Mouse (Mus musculus): ENCODE results near the gene 2310007B03Rik. TPM values are rescaled to one million over a fixed set of nuclear protein-coding genes. Genes with fewer than 3 reads are reported as not detected.

The 2310007B03Rik gene
- total and polyA plus RNA-seq, 3 experiments = 0.05 TPM; not detected in 2

DNA sequence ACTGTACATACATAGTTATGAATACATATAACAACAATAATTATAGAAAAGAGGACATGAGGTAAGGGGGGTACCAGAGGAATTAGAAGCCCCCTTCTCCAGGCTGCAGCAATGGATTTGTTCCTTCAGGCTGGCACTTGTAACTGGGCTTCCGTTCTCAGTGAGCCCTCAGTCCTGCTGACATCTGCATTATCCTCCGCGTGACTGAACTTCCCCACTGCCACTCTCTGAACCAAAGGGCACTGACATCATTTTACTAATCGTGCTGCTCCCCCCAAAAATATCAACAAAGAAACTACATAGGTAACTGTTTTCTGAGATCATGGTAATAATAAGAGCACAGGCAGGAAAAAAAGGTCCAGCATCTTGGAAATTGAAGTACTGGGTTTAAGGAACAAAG, 41.9 kb downstream of the 2310007B03Rik start:
- no peak for ATAC-seq (ENCODE audit: extremely low read depth, insufficient number of reproducible peaks, low FRiP score, poor library complexity, severe bottlenecking)
- Histone ChIP-seq H3K4me1 (ENCODE audit: insufficient read depth, low read depth, low read length) (peaks cover 3% of the 10 kb centered on the region), H3K4me3 (ENCODE audit: low read depth, low read length) (no peak overlapping the region), H3K27me3 (ENCODE audit: insufficient read depth, low read length) (peaks cover 10% of the 10 kb centered on the region), H3K36me3 (replicated peaks) (no peaks in the 10 kb centered on the region), H3K9me3 (replicated peaks) (no peaks in the 10 kb centered on the region)
- DNase-seq (ENCODE audit: low spot score) = no peak
- TF ChIP-seq TAL1 (conservative IDR thresholded peaks at IDR 0.05; ENCODE audit: low read depth, low read length) (no peak), GATA1 (IDR thresholded peaks at IDR 0.05; ENCODE audit: borderline replicate concordance, low read length) (no peak), GATA2 (IDR thresholded peaks at IDR 0.05; ENCODE audit: borderline replicate concordance, low read depth, low read length) (no peak), POLR2AphosphoS5 (IDR thresholded peaks at IDR 0.05; ENCODE audit: insufficient replicate concordance, low read depth, low read length) (no peak), CTCF (IDR thresholded peaks at IDR 0.05; ENCODE audit: low read depth, low read length) (no peak)

DNA sequence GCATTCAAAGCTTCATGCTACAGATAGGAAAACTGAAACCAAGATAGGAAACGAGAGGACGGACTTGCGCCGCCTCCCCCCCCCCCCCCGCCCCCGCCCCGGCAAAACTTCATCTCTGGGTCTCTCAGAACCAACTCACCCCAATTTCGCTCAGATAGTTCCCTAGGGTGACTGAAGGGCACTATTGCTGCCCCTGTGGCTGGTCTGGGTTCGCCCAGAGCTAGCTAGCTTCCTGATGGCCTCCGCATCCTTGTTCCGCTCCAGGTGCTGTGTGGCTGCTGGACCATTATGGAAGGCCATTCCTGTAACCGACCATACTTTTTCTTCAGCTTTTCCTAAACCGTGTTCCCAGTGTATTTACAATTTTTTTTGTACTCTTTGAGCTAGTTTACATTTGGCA, 45.3 kb downstream of the 2310007B03Rik start:
- Histone ChIP-seq H3K4me3 (ENCODE audit: low read depth, low read length) (no peak overlapping the region), H3K9me3 (replicated peaks) (no peaks in the 10 kb centered on the region), H3K4me1 (ENCODE audit: insufficient read depth, low read depth, low read length) (peaks cover 3% of the 10 kb centered on the region), H3K27me3 (ENCODE audit: insufficient read depth, low read length) (peaks cover 10% of the 10 kb centered on the region), H3K36me3 (replicated peaks) (no peaks in the 10 kb centered on the region)
- TF ChIP-seq POLR2AphosphoS5 (IDR thresholded peaks at IDR 0.05; ENCODE audit: insufficient replicate concordance, low read depth, low read length) = no peak
- no peak for TF ChIP-seq GATA1 (IDR thresholded peaks at IDR 0.05; ENCODE audit: borderline replicate concordance, low read length)
- no peak for TF ChIP-seq CTCF (IDR thresholded peaks at IDR 0.05; ENCODE audit: low read depth, low read length)
- no peak for TF ChIP-seq GATA2 (IDR thresholded peaks at IDR 0.05; ENCODE audit: borderline replicate concordance, low read depth, low read length)
- TF ChIP-seq TAL1 (conservative IDR thresholded peaks at IDR 0.05; ENCODE audit: low read depth, low read length) = no peak
- ATAC-seq (ENCODE audit: extremely low read depth, insufficient number of reproducible peaks, low FRiP score, poor library complexity, severe bottlenecking) (no peak), DNase-seq (ENCODE audit: low spot score) (no peak)

DNA sequence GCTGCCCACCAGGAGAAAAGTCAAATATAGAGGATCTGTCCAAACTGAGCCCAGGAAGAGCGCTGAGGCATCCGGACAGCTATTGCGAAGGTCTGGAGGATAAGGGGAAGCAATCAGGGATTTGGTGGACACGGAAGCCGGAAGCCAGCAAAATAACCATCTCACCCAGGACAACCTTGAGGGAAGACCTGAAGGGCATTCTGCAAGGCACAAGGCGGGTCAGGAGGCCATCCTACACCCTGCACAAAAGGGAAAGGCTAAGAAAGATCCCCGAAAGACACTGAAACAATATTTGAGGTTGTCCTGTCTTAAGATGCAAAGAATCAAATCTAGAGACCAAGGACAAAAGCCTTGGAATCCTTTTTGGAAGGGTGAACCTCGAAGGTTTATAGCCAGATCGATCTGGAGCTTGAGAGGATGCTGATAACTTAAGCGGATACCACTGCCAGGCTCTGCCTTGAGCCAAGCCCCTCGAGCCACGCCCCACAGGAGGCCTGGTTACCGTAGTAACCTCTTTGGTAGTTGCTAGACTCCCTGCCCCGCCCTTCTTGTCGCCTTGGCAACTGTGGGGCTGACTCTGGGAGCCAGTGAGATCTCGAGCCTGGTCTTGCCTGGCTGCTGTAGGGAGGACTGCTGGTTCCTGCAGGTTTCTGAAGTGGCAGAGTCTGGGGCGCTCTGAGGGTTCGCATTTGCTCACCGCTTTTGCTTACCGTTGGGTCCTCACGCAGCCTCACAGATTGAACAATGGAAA, 45.9 kb downstream of the 2310007B03Rik start:
- no peaks in the 10 kb centered on the region for H3K36me3 ChIP-seq (replicated peaks)
- H3K4me1 ChIP-seq (ENCODE audit: insufficient read depth, low read depth, low read length) = peaks cover 3% of the 10 kb centered on the region
- TF ChIP-seq CTCF (IDR thresholded peaks at IDR 0.05; ENCODE audit: low read depth, low read length) (no peak), GATA1 (IDR thresholded peaks at IDR 0.05; ENCODE audit: borderline replicate concordance, low read length) (no peak), GATA2 (IDR thresholded peaks at IDR 0.05; ENCODE audit: borderline replicate concordance, low read depth, low read length) (no peak), POLR2AphosphoS5 (IDR thresholded peaks at IDR 0.05; ENCODE audit: insufficient replicate concordance, low read depth, low read length) (no peak), TAL1 (conservative IDR thresholded peaks at IDR 0.05; ENCODE audit: low read depth, low read length) (no peak)
- DNase-seq (ENCODE audit: low spot score) = no peak
- ATAC-seq (ENCODE audit: extremely low read depth, insufficient number of reproducible peaks, low FRiP score, poor library complexity, severe bottlenecking) = peak; percentile 40; the same call in 1 of the 2 replicates
- H3K9me3 ChIP-seq (replicated peaks) = no peaks in the 10 kb centered on the region
- H3K27me3 ChIP-seq (ENCODE audit: insufficient read depth, low read length) = peaks cover 10% of the 10 kb centered on the region
- H3K4me3 ChIP-seq (ENCODE audit: low read depth, low read length) = no peak overlapping the region

GRCm38 (mm10) chr1:93102700-93103099, 58.0 kb downstream of the 2310007B03Rik start:
- no peak overlapping the region for H3K4me3 ChIP-seq (ENCODE audit: low read depth, low read length)
- ATAC-seq (ENCODE audit: extremely low read depth, insufficient number of reproducible peaks, low FRiP score, poor library complexity, severe bottlenecking) = no peak

DNA sequence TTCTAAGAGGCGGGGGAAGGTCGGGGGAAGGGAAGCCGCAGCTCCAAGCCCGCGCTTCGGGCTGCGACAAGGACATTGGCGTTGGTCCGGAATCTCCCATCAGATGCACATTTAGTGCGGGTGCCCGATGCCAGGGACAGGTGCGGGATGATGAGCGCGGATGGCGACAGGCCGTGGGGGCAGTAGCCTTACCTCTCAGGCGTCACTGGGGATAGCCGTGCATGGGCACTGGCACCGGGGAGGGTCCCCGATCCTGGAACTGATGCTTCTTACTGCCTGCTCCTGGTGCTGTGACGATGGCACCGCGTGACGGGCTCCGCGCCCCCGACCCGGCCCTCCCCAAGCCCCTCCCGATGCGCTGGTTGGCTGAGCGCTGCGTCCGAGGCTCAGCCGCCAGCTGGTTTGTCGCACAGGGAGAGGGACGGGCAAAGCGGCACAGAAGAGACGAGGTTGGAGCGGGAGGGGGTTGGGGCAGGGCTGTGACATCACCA, 59.1 kb downstream of the 2310007B03Rik start, which contains the start of gene Kif1a:
TSS of gene Kif1a (minus strand) at position 381 of the 491 bp plus-strand sequence.
- ATAC-seq (ENCODE audit: extremely low read depth, insufficient number of reproducible peaks, low FRiP score, poor library complexity, severe bottlenecking) (no peak), DNase-seq (ENCODE audit: low spot score) (no peak)
- peaks cover 31% of the 10 kb centered on the region for H3K27me3 ChIP-seq (ENCODE audit: insufficient read depth, low read length)
- H3K9me3 ChIP-seq (replicated peaks) = no peaks in the 10 kb centered on the region
- no peak within 1 kb of the TSS for H3K4me3 ChIP-seq (ENCODE audit: low read depth, low read length)
- no peaks in the 10 kb centered on the region for H3K4me1 ChIP-seq (ENCODE audit: insufficient read depth, low read depth, low read length)
- TF ChIP-seq CTCF (IDR thresholded peaks at IDR 0.05; ENCODE audit: low read depth, low read length) (no peak), GATA2 (IDR thresholded peaks at IDR 0.05; ENCODE audit: borderline replicate concordance, low read depth, low read length) (no peak), TAL1 (conservative IDR thresholded peaks at IDR 0.05; ENCODE audit: low read depth, low read length) (no peak), GATA1 (IDR thresholded peaks at IDR 0.05; ENCODE audit: borderline replicate concordance, low read length) (no peak), POLR2AphosphoS5 (IDR thresholded peaks at IDR 0.05; ENCODE audit: insufficient replicate concordance, low read depth, low read length) (no peak)
- no peaks in the 10 kb centered on the region for H3K36me3 ChIP-seq (replicated peaks)

More at GRCm38 (mm10) chr1:93102700-93103099, 58.0 kb downstream of the 2310007B03Rik start:
- no peaks in the 10 kb centered on the region for H3K9me3 ChIP-seq (replicated peaks)
- H3K36me3 ChIP-seq (replicated peaks) = no peaks in the 10 kb centered on the region
- H3K4me1 ChIP-seq (ENCODE audit: insufficient read depth, low read depth, low read length) = no peaks in the 10 kb centered on the region
- no peak for TF ChIP-seq GATA1 (IDR thresholded peaks at IDR 0.05; ENCODE audit: borderline replicate concordance, low read length)
- no peak for TF ChIP-seq TAL1 (conservative IDR thresholded peaks at IDR 0.05; ENCODE audit: low read depth, low read length)
- TF ChIP-seq CTCF (IDR thresholded peaks at IDR 0.05; ENCODE audit: low read depth, low read length) = no peak
- no peak for TF ChIP-seq GATA2 (IDR thresholded peaks at IDR 0.05; ENCODE audit: borderline replicate concordance, low read depth, low read length)
- no peak for TF ChIP-seq POLR2AphosphoS5 (IDR thresholded peaks at IDR 0.05; ENCODE audit: insufficient replicate concordance, low read depth, low read length)
- DNase-seq (ENCODE audit: low spot score) = no peak
- peaks cover 31% of the 10 kb centered on the region for H3K27me3 ChIP-seq (ENCODE audit: insufficient read depth, low read length)

Other genes with a start within 250 kb of the 2310007B03Rik start
- gene Capn10, start 226.6 kb downstream of the 2310007B03Rik start, total RNA-seq (2014; fragmentation: Nextera tagmentation) = 3.3 and 13.2 TPM in 2 replicates
- 22.3 and 25.6 TPM in 2 replicates for gene Capn10, start 226.6 kb downstream of the 2310007B03Rik start, total RNA-seq (2017)
- 25.0 and 27.9 TPM in 2 replicates for gene Capn10, start 226.6 kb downstream of the 2310007B03Rik start, polyA plus RNA-seq (2012)
- 0.24 and 0.38 TPM in 2 replicates for gene Gpr35, start 210.1 kb downstream of the 2310007B03Rik start, total RNA-seq (2014; fragmentation: Nextera tagmentation)
- gene Gpr35, start 210.1 kb downstream of the 2310007B03Rik start, total RNA-seq (2017) = 0.64 and 0.93 TPM in 2 replicates
- 0.03 and 0.07 TPM in 2 replicates for gene Gpr35, start 210.1 kb downstream of the 2310007B03Rik start, polyA plus RNA-seq (2012)
- not detected in 2 replicates for gene Aqp12, start 154.6 kb downstream of the 2310007B03Rik start, total RNA-seq (2014; fragmentation: Nextera tagmentation)
- gene Aqp12, start 154.6 kb downstream of the 2310007B03Rik start, total RNA-seq (2017) = not detected in 2 replicates
- gene Aqp12, start 154.6 kb downstream of the 2310007B03Rik start, polyA plus RNA-seq (2012) = not detected in 2 replicates
- gene Kif1a, start 59.0 kb downstream of the 2310007B03Rik start, total RNA-seq (2014; fragmentation: Nextera tagmentation) = not detected in 2 replicates
- 0.05 and 0.06 TPM in 2 replicates for gene Kif1a, start 59.0 kb downstream of the 2310007B03Rik start, total RNA-seq (2017)
- gene Kif1a, start 59.0 kb downstream of the 2310007B03Rik start, polyA plus RNA-seq (2012) = under 0.01 TPM in 1 of 2 replicates, not detected in the other
- not detected in 2 replicates for gene Agxt, start 25.7 kb downstream of the 2310007B03Rik start, total RNA-seq (2014; fragmentation: Nextera tagmentation)
- not detected in 2 replicates for gene Agxt, start 25.7 kb downstream of the 2310007B03Rik start, total RNA-seq (2017)
- gene Agxt, start 25.7 kb downstream of the 2310007B03Rik start, polyA plus RNA-seq (2012) = not detected in 2 replicates
- gene Crocc2, start 7.8 kb upstream of the 2310007B03Rik start, total RNA-seq (2014; fragmentation: Nextera tagmentation) = not detected in 2 replicates
- gene Crocc2, start 7.8 kb upstream of the 2310007B03Rik start, total RNA-seq (2017) = 0.06 and 0.11 TPM in 2 replicates
- not detected in 2 replicates for gene Crocc2, start 7.8 kb upstream of the 2310007B03Rik start, polyA plus RNA-seq (2012)
- gene Sned1, start 74.9 kb upstream of the 2310007B03Rik start, total RNA-seq (2014; fragmentation: Nextera tagmentation) = not detected in 2 replicates
- gene Sned1, start 74.9 kb upstream of the 2310007B03Rik start, total RNA-seq (2017) = 0.06 and 0.22 TPM in 2 replicates
- gene Sned1, start 74.9 kb upstream of the 2310007B03Rik start, polyA plus RNA-seq (2012) = not detected in 2 replicates
- 20.2 and 25.5 TPM in 2 replicates for gene Mterf4, start 145.0 kb upstream of the 2310007B03Rik start, total RNA-seq (2014; fragmentation: Nextera tagmentation)
- gene Mterf4, start 145.0 kb upstream of the 2310007B03Rik start, total RNA-seq (2017) = 58.2 and 60.5 TPM in 2 replicates
- gene Mterf4, start 145.0 kb upstream of the 2310007B03Rik start, polyA plus RNA-seq (2012) = 4.4 and 5.0 TPM in 2 replicates
- gene Ppp1r7, start 181.9 kb upstream of the 2310007B03Rik start, total RNA-seq (2014; fragmentation: Nextera tagmentation) = 69.0 and 101 TPM in 2 replicates
- 31.2 and 37.2 TPM in 2 replicates for gene Ppp1r7, start 181.9 kb upstream of the 2310007B03Rik start, total RNA-seq (2017)
- 28.4 and 42.3 TPM in 2 replicates for gene Ppp1r7, start 181.9 kb upstream of the 2310007B03Rik start, polyA plus RNA-seq (2012)
- 23.8 and 25.1 TPM in 2 replicates for gene Pask, start 182.5 kb upstream of the 2310007B03Rik start, total RNA-seq (2014; fragmentation: Nextera tagmentation)
- 24.6 and 29.6 TPM in 2 replicates for gene Pask, start 182.5 kb upstream of the 2310007B03Rik start, total RNA-seq (2017)
- gene Pask, start 182.5 kb upstream of the 2310007B03Rik start, polyA plus RNA-seq (2012) = 6.0 and 10.0 TPM in 2 replicates
- not detected in 2 replicates for gene Ano7, start 213.0 kb upstream of the 2310007B03Rik start, total RNA-seq (2014; fragmentation: Nextera tagmentation)
- 0.11 TPM in 1 of 2 replicates, not detected in the other for gene Ano7, start 213.0 kb upstream of the 2310007B03Rik start, total RNA-seq (2017)
- not detected in 2 replicates for gene Ano7, start 213.0 kb upstream of the 2310007B03Rik start, polyA plus RNA-seq (2012)